Mouse (Mus musculus): ENCODE results near the gene Mitf.

- TF ChIP-seq CTCF (IDR thresholded peaks at IDR 0.05; ENCODE audit: extremely low read depth, insufficient read depth, low read length) (no peak), POLR2A (IDR thresholded peaks at IDR 0.05; ENCODE audit: extremely low read depth, insufficient read depth, low read length) (no peak)
Measured at GRCm38 (mm10) chr6:97921591-97921990, 114.7 kb downstream of the Mitf start.

All from cortical plate, adult 2 months (tissue).